Mouse (Mus musculus) embryonic fibroblast, embryonic 13.5 days (primary cell): ENCODE data around the gene Naga.

Source experiments
- CTCF ChIP-seq: IDR thresholded peaks from 2 replicates; pipeline ENCODE4 v1.5.1; 2011; ENCODE audit warnings: mild to moderate bottlenecking, control low read depth, low read length, moderate library complexity, borderline replicate concordance; ENCODE audit not compliant: insufficient read depth
- POLR2A ChIP-seq: IDR thresholded peaks from 2 replicates; pipeline ENCODE4 v1.6.1; 2011; ENCODE audit warnings: low read depth, mild to moderate bottlenecking, control low read depth, low read length, moderate library complexity

GRCm38 (mm10) chr15:82308416-82308815 is 30.3 kb downstream of the Naga start:
- TF ChIP-seq CTCF, result no peak
- no peak for TF ChIP-seq POLR2A
